Mouse (Mus musculus) heart, postnatal 0 days (tissue): ENCODE measurements at regions not wholly inside any gene's neighbourhood (a gene's known extent, or its start where the extent isn't known, plus 50 kb on each side); places are given as distances from the start of the nearest gene placed in this dataset.

Experiments
- ATAC-seq: fragments of 200-750 bp; cut with Nextera tagmentation; 2 replicates; pipeline ENCODE4 v1.8.0; 2017; ENCODE audit warnings: low read depth, moderate number of reproducible peaks, moderate library complexity; ENCODE audit not compliant: insufficient read depth
- DNase-seq: peaks from one replicate; pipeline ENCODE4 v3.0.0-alpha.2; 2016; ENCODE audit warnings: low spot score
- H3K27ac ChIP-seq: fragments of 300-500 bp; sonication (generic); 2 replicates; pipeline ENCODE4 v1.5.1; 2014; ENCODE audit warnings: low read depth, mild to moderate bottlenecking
- H3K27me3 ChIP-seq: fragments of 300-500 bp; sonication (generic); 2 replicates; pipeline ENCODE4 v1.6.1; 2014; ENCODE audit warnings: low read length, mixed read lengths; ENCODE audit not compliant: control insufficient read depth, insufficient read depth
- H3K36me3 ChIP-seq: fragments of 300-500 bp; sonication (generic); replicated peaks from 2 replicates; pipeline ENCODE4 v1.6.1; 2014; ENCODE audit warnings: low read length, mixed read lengths; ENCODE audit not compliant: control insufficient read depth, insufficient read depth
- H3K4me1 ChIP-seq: fragments of 300-500 bp; sonication (generic); 2 replicates; pipeline ENCODE4 v1.6.1; 2014; ENCODE audit warnings: antibody characterized with exemption; ENCODE audit not compliant: control insufficient read depth, insufficient read depth
- H3K4me2 ChIP-seq: fragments of 300-500 bp; sonication (generic); 2 replicates; pipeline ENCODE4 v1.6.1; 2014; ENCODE audit warnings: low read depth, mild to moderate bottlenecking, low read length, moderate library complexity
- H3K4me3 ChIP-seq: fragments of 300-500 bp; sonication (generic); 2 replicates; pipeline ENCODE4 v1.5.1; 2014; ENCODE audit warnings: low read depth, low read length
- H3K9ac ChIP-seq: fragments of 300-500 bp; sonication (generic); replicated peaks from 2 replicates; pipeline ENCODE4 v1.6.1; 2014; ENCODE audit warnings: low read depth, low read length, mixed read lengths
- H3K9me3 ChIP-seq: fragments of 300-500 bp; sonication (generic); replicated peaks from 2 replicates; pipeline ENCODE4 v1.6.1; 2016; ENCODE audit warnings: low read length; ENCODE audit not compliant: control insufficient read depth
- CTCF ChIP-seq: IDR thresholded peaks from 2 replicates; pipeline ENCODE4 v1.5.1; 2016; ENCODE audit warnings: antibody characterized with exemption, control low read depth, low read depth
- EP300 ChIP-seq: IDR thresholded peaks from 2 replicates; pipeline ENCODE4 v1.6.1; 2016; ENCODE audit warnings: antibody characterized with exemption, low read depth
- WGBS: fragments of 180-500 bp; shearing (Covaris S2); extraction: QIAGEN DNeasy Blood & Tissue Kit; methylation state at CpG from one replicate; pipeline ENCODE4 v1.1.7; 2014; 5-methylcytosine and 5-hydroxymethylcytosine counted together

DNA sequence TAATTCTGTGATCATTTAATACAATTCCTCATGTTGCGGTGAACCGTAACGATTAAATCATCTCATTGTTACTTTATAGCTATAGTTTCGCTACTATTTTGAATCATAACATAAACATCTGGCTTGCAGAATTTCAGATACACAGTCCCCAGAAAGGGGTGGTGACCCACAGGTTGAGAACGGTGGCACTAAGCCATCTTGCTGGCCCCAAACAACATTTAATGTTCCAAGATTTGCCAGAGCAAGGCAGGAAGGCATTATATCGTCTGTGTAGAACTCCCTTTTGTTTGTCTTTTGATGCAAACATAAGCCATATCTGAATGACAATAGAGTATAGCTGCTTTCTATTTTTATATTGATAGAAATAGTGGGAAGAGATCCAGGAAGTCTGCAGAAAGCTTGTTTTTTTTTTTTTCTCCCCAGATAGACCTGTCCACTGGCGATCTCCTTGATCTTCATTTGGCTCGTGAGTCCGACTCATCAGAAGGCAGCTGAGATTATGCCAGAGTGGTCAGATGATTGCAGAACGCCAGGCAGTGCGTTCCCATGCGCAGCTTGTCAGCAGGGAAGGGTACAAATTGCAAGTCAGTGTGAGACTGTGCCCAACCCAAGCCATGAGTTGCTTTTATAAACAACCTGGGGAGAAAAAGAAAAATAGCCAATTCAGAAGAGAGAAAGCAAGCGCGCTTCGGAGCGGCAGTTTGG is 213.9 kb downstream of the Dok5 start:
- Histone ChIP-seq H3K36me3 (no peaks in the 10 kb centered on the region), H3K9ac (no peak overlapping the region), H3K27ac (no peak overlapping the region), H3K4me1 (no peaks in the 10 kb centered on the region), H3K27me3 (no peaks in the 10 kb centered on the region), H3K9me3 (no peaks in the 10 kb centered on the region), H3K4me2 (no peak overlapping the region; the same call in 1 of the 2 replicates), H3K4me3 (no peak overlapping the region)
- TF ChIP-seq EP300 (no peak), CTCF (no peak)
- DNase-seq (no peak), ATAC-seq (no peak)
- WGBS, result 56% methylated on average over 16 of the region's 16 CpGs

- Histone ChIP-seq H3K4me1 (no peaks in the 10 kb centered on the region), H3K4me2 (no peak overlapping the region; the same call in 1 of the 2 replicates), H3K4me3 (no peak overlapping the region), H3K27ac (no peak overlapping the region), H3K9me3 (no peaks in the 10 kb centered on the region), H3K9ac (no peak overlapping the region), H3K36me3 (no peaks in the 10 kb centered on the region), H3K27me3 (no peaks in the 10 kb centered on the region)
- WGBS, result 73% methylated on average over 15 of the region's 15 CpGs
- TF ChIP-seq CTCF, result no peak
- TF ChIP-seq EP300, result no peak
- ATAC-seq, result no peak
- DNase-seq, result no peak
Observed at GRCm38 (mm10) chr2:170946106-170946657, 214.6 kb downstream of the Dok5 start.

GRCm38 (mm10) chr2:170947236-170947635 is 215.6 kb downstream of the Dok5 start:
- Histone ChIP-seq H3K4me1 (no peaks in the 10 kb centered on the region), H3K4me3 (no peak overlapping the region), H3K36me3 (no peaks in the 10 kb centered on the region), H3K9ac (no peak overlapping the region), H3K9me3 (no peaks in the 10 kb centered on the region), H3K27me3 (no peaks in the 10 kb centered on the region), H3K4me2 (no peak overlapping the region), H3K27ac (no peak overlapping the region)
- no peak for DNase-seq
- no peak for ATAC-seq
- TF ChIP-seq EP300 (no peak), CTCF (no peak)
- 83% methylated on average over 8 of the region's 8 CpGs for WGBS

- no peak overlapping the region for H3K9ac ChIP-seq
- 88% methylated on average over 17 of the region's 17 CpGs for WGBS
- ATAC-seq (no peak), DNase-seq (no peak)
- H3K4me2 ChIP-seq, result no peak overlapping the region
- no peaks in the 10 kb centered on the region for H3K4me1 ChIP-seq
- TF ChIP-seq EP300 (no peak), CTCF (no peak)
- H3K27me3 ChIP-seq, result no peaks in the 10 kb centered on the region
- no peak overlapping the region for H3K27ac ChIP-seq
- H3K9me3 ChIP-seq, result no peaks in the 10 kb centered on the region
- H3K36me3 ChIP-seq, result no peaks in the 10 kb centered on the region
- H3K4me3 ChIP-seq, result no peak overlapping the region
Observed at GRCm38 (mm10) chr2:170954626-170955025, 223.0 kb downstream of the Dok5 start.

DNA sequence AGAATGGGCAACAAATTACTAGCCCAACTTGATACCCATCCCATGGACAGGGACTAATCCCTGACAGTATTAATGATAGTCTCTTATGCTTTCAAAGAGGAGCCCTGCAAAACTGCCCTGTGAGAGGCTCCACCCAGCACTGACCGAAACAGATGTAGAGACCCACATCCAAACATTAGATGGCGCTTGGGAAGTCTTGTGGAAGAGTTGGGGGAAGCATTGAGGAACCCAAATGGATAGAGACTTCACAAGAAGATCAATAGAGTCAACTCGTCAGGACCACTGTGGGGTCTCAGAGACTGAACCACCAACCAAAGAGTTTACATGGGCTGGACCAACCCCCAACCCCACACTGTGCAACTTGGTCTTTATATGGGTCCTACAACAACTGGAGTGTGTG is 225.2 kb downstream of the Dok5 start:
- H3K4me2 ChIP-seq, result no peak overlapping the region
- no peak for TF ChIP-seq EP300
- TF ChIP-seq CTCF, result no peak
- H3K27ac ChIP-seq, result no peak overlapping the region
- H3K9ac ChIP-seq, result no peak overlapping the region
- H3K4me3 ChIP-seq, result no peak overlapping the region
- H3K27me3 ChIP-seq, result no peaks in the 10 kb centered on the region
- WGBS, result 63% methylated on average over 3 of the region's 3 CpGs
- no peaks in the 10 kb centered on the region for H3K9me3 ChIP-seq
- H3K36me3 ChIP-seq, result no peaks in the 10 kb centered on the region
- ATAC-seq (no peak), DNase-seq (no peak)
- no peaks in the 10 kb centered on the region for H3K4me1 ChIP-seq

DNA sequence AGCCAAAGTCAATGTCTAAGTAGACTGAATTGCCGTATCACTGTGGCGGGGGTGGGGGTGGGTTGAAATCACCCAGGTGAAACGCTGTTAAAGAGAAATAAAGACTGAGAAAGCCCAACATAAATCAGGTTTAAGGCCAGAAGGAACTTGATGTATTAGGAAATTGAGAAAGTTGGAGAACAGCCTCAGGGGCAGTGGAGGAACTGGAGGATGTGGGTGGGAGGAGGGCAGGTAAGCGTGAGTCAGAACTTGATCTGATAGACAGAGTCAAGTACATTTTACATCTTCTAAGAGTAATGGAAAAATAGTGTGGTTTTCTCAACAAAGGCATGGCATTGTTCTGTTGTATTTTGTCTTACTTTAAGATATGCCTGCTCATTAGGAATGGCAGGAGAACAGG is 228.8 kb downstream of the Dok5 start:
- no peak overlapping the region for H3K9ac ChIP-seq
- no peaks in the 10 kb centered on the region for H3K27me3 ChIP-seq
- no peak overlapping the region for H3K4me2 ChIP-seq
- no peak for ATAC-seq
- no peaks in the 10 kb centered on the region for H3K9me3 ChIP-seq
- H3K27ac ChIP-seq, result no peak overlapping the region
- 80% methylated on average over 4 of the region's 4 CpGs for WGBS
- no peak for TF ChIP-seq CTCF
- no peak for TF ChIP-seq EP300
- H3K4me1 ChIP-seq, result no peaks in the 10 kb centered on the region
- no peak overlapping the region for H3K4me3 ChIP-seq
- H3K36me3 ChIP-seq, result no peaks in the 10 kb centered on the region
- no peak for DNase-seq
